Mouse (Mus musculus): ENCODE measurements at regions not wholly inside any gene's neighbourhood (a gene's known extent, or its start where the extent isn't known, plus 50 kb on each side); places are given as distances from the start of the nearest gene placed in this dataset.
A peak's percentile ranks its signal among the peaks of the same experiment; 100 is the strongest.

GRCm38 (mm10) chr9:32833373-32833772 is 197.4 kb downstream of the Ets1 start:
- no peaks in the 10 kb centered on the region for H3K4me1 ChIP-seq (ENCODE audit: control insufficient read depth, insufficient read depth, low read length)
- DNase-seq: peak; percentile 37
- no peaks in the 10 kb centered on the region for H3K27me3 ChIP-seq (replicated peaks; ENCODE audit: control insufficient read depth, insufficient read depth, low read length)
- no peak overlapping the region for H3K4me3 ChIP-seq (ENCODE audit: insufficient read depth, low read depth, low read length)
- WGBS: 50% methylated on average over 8 of the region's 8 CpGs
- H3K27ac ChIP-seq (ENCODE audit: insufficient read depth, low read depth, low read length): no peak overlapping the region
- TF ChIP-seq POLR2A (IDR thresholded peaks at IDR 0.05; ENCODE audit: low read depth, low read length): no peak
- no peak for TF ChIP-seq CTCF (conservative IDR thresholded peaks at IDR 0.05; ENCODE audit: insufficient read depth, insufficient read length, low read depth, low read length)
- no peaks in the 10 kb centered on the region for H3K36me3 ChIP-seq (ENCODE audit: control insufficient read depth, insufficient read depth, low read length)

GRCm38 (mm10) chr9:32834751-32835625 is 199.0 kb downstream of the Ets1 start:
- Histone ChIP-seq H3K27me3 (replicated peaks; ENCODE audit: control insufficient read depth, insufficient read depth, low read length) (no peaks in the 10 kb centered on the region), H3K4me3 (ENCODE audit: insufficient read depth, low read depth, low read length) (no peak overlapping the region), H3K36me3 (ENCODE audit: control insufficient read depth, insufficient read depth, low read length) (no peaks in the 10 kb centered on the region), H3K4me1 (ENCODE audit: control insufficient read depth, insufficient read depth, low read length) (no peaks in the 10 kb centered on the region), H3K27ac (ENCODE audit: insufficient read depth, low read depth, low read length) (no peak overlapping the region)
- peak; percentile 10 for DNase-seq
- TF ChIP-seq POLR2A (IDR thresholded peaks at IDR 0.05; ENCODE audit: low read depth, low read length) (no peak), CTCF (conservative IDR thresholded peaks at IDR 0.05; ENCODE audit: insufficient read depth, insufficient read length, low read depth, low read length) (no peak)
- WGBS: 43% methylated on average over 13 of the region's 13 CpGs

- TF ChIP-seq POLR2A (IDR thresholded peaks at IDR 0.05; ENCODE audit: low read depth, low read length) (no peak), CTCF (conservative IDR thresholded peaks at IDR 0.05; ENCODE audit: insufficient read depth, insufficient read length, low read depth, low read length) (no peak)
- Histone ChIP-seq H3K4me3 (ENCODE audit: insufficient read depth, low read depth, low read length) (no peak overlapping the region), H3K4me1 (ENCODE audit: control insufficient read depth, insufficient read depth, low read length) (no peaks in the 10 kb centered on the region), H3K36me3 (ENCODE audit: control insufficient read depth, insufficient read depth, low read length) (no peaks in the 10 kb centered on the region), H3K27me3 (replicated peaks; ENCODE audit: control insufficient read depth, insufficient read depth, low read length) (no peaks in the 10 kb centered on the region), H3K27ac (ENCODE audit: insufficient read depth, low read depth, low read length) (no peak overlapping the region)
- no peak for DNase-seq
- WGBS: 27% methylated on average over 4 of the region's 4 CpGs
Observed at GRCm38 (mm10) chr9:32835626-32835971, 199.6 kb downstream of the Ets1 start.

- 57% methylated on average over 5 of the region's 5 CpGs for WGBS
- TF ChIP-seq CTCF (conservative IDR thresholded peaks at IDR 0.05; ENCODE audit: insufficient read depth, insufficient read length, low read depth, low read length): no peak
- no peak for TF ChIP-seq POLR2A (IDR thresholded peaks at IDR 0.05; ENCODE audit: low read depth, low read length)
Observed at GRCm38 (mm10) chr9:32836371-32836770, 200.3 kb downstream of the Ets1 start.

GRCm38 (mm10) chr9:32847361-32847760 is 211.3 kb downstream of the Ets1 start:
- 97% methylated on average over 2 of the region's 2 CpGs for WGBS
- Histone ChIP-seq H3K27me3 (replicated peaks; ENCODE audit: control insufficient read depth, insufficient read depth, low read length) (no peaks in the 10 kb centered on the region), H3K4me3 (ENCODE audit: insufficient read depth, low read depth, low read length) (no peak overlapping the region), H3K4me1 (ENCODE audit: control insufficient read depth, insufficient read depth, low read length) (no peaks in the 10 kb centered on the region), H3K27ac (ENCODE audit: insufficient read depth, low read depth, low read length) (no peak overlapping the region), H3K36me3 (ENCODE audit: control insufficient read depth, insufficient read depth, low read length) (no peaks in the 10 kb centered on the region)
- DNase-seq: no peak
- TF ChIP-seq POLR2A (IDR thresholded peaks at IDR 0.05; ENCODE audit: low read depth, low read length) (no peak), CTCF (conservative IDR thresholded peaks at IDR 0.05; ENCODE audit: insufficient read depth, insufficient read length, low read depth, low read length) (no peak)

More at GRCm38 (mm10) chr9:32836371-32836770, 200.3 kb downstream of the Ets1 start:
- no peaks in the 10 kb centered on the region for H3K36me3 ChIP-seq (ENCODE audit: control insufficient read depth, insufficient read depth, low read length)
- no peaks in the 10 kb centered on the region for H3K27me3 ChIP-seq (replicated peaks; ENCODE audit: control insufficient read depth, insufficient read depth, low read length)
- no peaks in the 10 kb centered on the region for H3K4me1 ChIP-seq (ENCODE audit: control insufficient read depth, insufficient read depth, low read length)
- no peak overlapping the region for H3K27ac ChIP-seq (ENCODE audit: insufficient read depth, low read depth, low read length)
- no peak overlapping the region for H3K4me3 ChIP-seq (ENCODE audit: insufficient read depth, low read depth, low read length)
- DNase-seq: no peak

GRCm38 (mm10) chr9:32852282-32852681 is 216.3 kb downstream of the Ets1 start:
- no peaks in the 10 kb centered on the region for H3K27me3 ChIP-seq (replicated peaks; ENCODE audit: control insufficient read depth, insufficient read depth, low read length)
- 45% methylated on average over 3 of the region's 3 CpGs for WGBS
- H3K4me1 ChIP-seq (ENCODE audit: control insufficient read depth, insufficient read depth, low read length): no peaks in the 10 kb centered on the region
- no peak for TF ChIP-seq POLR2A (IDR thresholded peaks at IDR 0.05; ENCODE audit: low read depth, low read length)
- no peak for TF ChIP-seq CTCF (conservative IDR thresholded peaks at IDR 0.05; ENCODE audit: insufficient read depth, insufficient read length, low read depth, low read length)
- no peak overlapping the region for H3K27ac ChIP-seq (ENCODE audit: insufficient read depth, low read depth, low read length)
- H3K4me3 ChIP-seq (ENCODE audit: insufficient read depth, low read depth, low read length): no peak overlapping the region
- no peaks in the 10 kb centered on the region for H3K36me3 ChIP-seq (ENCODE audit: control insufficient read depth, insufficient read depth, low read length)
- DNase-seq: no peak

GRCm38 (mm10) chr9:32863286-32863685 is 227.3 kb downstream of the Ets1 start:
- no peaks in the 10 kb centered on the region for H3K4me1 ChIP-seq (ENCODE audit: control insufficient read depth, insufficient read depth, low read length)
- TF ChIP-seq CTCF (conservative IDR thresholded peaks at IDR 0.05; ENCODE audit: insufficient read depth, insufficient read length, low read depth, low read length) (no peak), POLR2A (IDR thresholded peaks at IDR 0.05; ENCODE audit: low read depth, low read length) (no peak)
- H3K27me3 ChIP-seq (replicated peaks; ENCODE audit: control insufficient read depth, insufficient read depth, low read length): no peaks in the 10 kb centered on the region
- H3K27ac ChIP-seq (ENCODE audit: insufficient read depth, low read depth, low read length): no peak overlapping the region
- 60% methylated on average over 5 of the region's 5 CpGs for WGBS
- H3K4me3 ChIP-seq (ENCODE audit: insufficient read depth, low read depth, low read length): no peak overlapping the region
- no peak for DNase-seq
- no peaks in the 10 kb centered on the region for H3K36me3 ChIP-seq (ENCODE audit: control insufficient read depth, insufficient read depth, low read length)
